Mouse (Mus musculus): Measurements from ENCODE around the gene Reep3.
"Not testable (repeated sequence)": the region's sequence is repeated elsewhere in the genome, so short reads cannot be mapped to it uniquely, and the experiment has no call there.

Reep3 gene

DNA sequence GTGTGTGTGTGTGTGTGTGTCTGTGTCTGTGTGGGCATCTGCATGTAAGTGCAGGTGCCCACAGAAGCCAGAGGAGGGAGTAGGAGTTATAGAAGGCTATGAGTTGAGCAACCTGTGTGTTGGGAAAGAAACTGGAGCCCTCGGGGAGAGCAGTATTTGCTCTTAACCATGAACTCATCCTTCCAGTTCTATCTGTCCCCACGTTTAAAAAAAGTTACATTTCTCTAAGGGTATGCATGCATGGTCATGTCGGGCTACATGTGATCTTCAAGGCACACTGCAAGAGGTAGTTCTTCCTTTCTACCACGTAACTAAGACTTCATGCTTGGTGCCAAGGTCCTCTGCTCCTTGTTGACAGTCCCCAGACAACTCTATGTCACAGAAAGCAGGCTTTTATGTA is 78.9 kb downstream of the Reep3 start:
- no peak for DNase-seq (ENCODE audit: low spot score in 2 of 2)

DNA sequence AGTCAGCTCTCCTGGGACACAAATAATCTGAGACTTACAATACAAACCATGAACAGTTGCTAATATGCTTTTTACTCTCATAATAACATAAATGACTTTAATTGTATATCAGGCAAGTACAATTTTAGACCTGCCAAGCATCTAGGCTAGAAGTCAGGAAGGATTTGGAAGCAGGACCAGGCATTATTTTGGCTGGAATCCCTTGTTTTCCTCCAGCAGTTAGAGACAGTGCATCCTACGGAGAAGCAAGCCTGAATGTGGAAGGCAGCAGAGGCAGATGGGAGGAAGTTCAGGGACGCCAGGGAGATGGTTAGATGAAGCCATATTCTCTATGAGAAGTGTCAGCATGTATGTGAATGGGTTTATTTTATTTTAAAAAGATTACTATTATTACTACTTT is 79.4 kb downstream of the Reep3 start:
- no peak for DNase-seq (ENCODE audit: low spot score in 2 of 2)

DNA sequence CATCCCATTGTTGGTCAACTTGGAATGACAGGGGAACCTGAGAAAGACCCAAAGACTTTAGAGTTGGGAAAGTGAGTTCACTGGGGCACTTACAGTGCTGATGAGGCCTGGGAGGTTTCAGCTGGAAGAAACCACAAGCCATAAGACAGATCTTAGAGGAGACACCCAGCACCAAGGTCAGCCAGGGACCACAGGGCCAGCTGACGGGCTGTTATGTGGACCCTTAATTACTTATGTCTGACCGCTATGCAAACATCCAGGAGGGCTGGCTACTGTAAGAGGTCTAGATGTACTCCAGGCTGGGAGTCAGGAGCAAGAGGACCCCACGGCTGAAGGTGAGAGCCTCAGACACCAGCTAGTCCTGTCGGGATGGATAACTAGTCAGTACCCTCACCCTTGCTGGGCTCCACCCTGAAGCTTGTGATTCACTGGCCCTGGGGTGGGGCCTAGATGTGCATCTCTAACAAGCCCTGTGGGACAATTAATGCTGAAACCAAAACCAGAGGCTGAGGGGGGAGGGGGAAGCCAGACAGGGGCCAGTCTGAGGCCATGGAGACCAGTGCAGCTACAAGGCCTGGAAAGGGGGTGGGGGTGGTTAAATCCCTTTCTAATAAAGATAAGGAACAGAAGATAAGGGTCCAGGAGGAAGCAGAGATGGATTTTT is 80.0 kb downstream of the Reep3 start:
- DNase-seq (ENCODE audit: low spot score in 2 of 2), result no peak

DNA sequence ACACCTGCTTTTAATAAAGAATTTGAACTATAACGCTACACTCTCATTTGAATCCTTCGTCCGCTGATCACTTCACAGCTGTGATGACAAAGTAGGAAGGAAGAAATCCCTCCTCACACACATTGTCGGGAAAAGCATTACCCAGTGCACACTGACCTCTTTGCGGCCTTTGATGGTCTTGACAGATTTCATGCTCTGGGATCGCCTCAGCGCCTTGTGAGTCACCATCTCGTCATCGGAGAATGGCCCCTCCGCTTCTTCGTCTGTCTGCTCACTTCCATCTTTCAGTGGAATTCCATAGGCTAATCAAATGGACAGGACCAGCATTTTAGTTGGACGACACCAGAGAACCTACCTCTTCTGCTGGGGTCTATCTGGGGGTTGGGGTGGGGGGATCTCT is 82.0 kb downstream of the Reep3 start:
- no peak for DNase-seq (ENCODE audit: low spot score in 2 of 2)

DNA sequence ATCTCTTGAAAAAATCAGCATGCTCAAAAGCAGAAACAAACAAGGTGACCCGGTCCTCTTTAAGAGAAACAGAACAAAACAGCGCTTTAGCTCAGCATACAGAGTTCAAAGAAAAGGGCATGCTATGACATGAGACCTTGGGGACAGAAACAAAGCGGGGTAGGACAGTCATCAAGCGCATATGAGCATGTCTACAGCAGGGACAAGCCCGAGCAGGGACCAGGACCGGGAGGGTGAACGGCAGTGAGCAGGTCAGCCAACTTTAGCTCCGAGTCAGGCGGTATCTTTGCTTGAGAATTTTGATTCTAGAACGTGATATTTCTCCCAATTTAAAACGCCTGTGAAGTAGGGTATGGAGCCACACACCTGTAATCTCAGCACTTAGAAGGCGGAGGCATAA is 86.2 kb downstream of the Reep3 start:
- no peak for DNase-seq (ENCODE audit: low spot score in 2 of 2)

DNA sequence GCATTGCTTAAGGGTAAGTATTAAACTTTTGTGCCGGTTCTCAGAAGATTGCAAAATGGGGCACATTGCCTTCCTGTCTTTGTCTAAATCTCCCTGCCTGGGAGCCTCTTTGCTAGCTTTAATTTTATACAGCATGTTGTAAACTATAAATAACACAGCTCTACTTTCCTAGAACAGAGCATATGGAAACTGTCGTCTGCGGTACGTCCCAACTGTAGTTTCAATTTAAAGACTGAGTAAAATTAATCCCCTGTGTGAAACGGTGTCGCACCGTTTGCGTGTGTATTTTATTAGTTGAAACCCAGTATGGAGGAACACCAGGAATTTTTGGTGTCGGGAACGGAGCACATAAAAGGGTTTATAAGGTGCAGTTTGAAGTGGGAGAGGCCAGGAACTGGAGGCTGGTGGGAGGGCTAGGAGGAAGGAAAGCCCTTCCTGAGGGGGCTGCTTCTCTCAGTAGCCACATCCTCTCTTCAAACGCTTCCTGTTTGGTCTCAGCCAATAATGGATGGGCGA is 92.2 kb downstream of the Reep3 start:
- peak; percentile 19 to 22 for DNase-seq (ENCODE audit: low spot score in 2 of 2)

DNA sequence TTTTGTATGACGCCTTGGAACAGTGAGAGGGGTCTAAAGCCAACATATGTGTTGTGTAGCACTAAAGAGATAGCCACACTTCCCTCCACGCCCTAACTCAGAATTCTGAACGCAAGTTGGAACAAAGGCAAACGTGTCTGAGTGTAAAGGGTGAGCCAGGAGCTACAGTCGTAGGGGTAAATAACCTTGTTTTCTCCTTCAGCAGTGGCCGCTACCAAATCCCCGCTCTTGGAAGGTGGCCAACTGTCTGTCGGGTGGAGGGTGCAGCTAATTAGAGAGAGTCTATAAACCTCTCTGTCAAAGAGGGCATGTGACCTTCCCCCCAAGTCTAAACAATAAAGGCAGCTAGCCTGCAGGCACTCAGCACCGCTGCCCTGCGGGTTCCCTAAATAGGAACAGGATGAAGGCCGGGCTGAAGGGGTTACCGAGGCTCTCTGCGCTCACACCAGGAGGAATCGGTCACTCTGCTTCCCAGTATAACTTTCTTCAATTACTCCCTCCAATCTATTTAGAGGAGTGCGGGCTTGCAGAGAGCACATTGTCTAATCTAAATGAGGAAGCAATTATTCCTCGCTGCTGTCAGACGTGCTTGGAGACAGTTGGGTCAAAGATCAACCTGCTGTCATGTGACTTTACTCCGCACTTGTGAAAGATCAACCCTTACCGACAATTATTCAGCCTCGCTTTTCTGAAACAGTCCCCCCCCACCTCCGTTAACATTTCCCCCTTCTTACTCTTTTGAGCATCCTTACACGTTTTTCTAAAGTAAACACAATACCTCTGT is 92.8 kb downstream of the Reep3 start:
- DNase-seq (ENCODE audit: low spot score in 2 of 2), result peak; percentile 43 to 46

DNA sequence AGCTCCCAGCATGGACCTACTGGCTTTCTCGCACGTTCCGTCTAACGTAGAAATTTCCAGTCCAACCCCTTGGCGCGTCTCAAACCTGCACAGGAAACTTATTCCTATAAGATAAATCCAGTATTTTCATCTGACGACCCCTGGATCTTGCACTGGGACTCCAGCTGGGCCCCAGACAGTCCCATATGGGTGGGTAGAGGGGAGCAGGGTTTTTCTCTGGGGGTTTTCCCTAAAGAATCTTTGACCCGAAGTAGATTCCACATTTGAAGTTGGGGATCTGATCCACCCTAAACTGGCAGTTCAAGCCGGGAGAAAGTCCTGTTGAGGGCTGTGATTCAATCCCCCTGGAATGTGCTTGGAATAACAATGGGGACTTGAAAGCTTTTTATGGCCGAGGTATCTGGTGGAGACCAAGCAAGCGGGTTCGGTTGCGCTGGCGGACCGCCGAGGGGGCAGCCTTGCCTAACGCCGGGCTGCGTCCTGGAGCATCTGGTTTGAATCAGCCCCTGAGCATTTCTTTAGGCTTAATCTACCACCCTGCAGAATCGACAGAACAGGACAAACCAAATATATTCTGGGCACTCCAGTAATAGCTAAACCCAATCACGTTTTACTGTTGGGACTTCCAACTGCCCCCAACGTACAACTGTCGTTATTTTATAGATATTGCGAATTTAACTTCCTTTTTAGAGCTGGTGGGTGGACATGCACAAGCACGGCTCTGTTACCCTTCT is 93.6 kb downstream of the Reep3 start:
- DNase-seq (ENCODE audit: low spot score in 2 of 2), result peak; percentile 22 to 23

DNA sequence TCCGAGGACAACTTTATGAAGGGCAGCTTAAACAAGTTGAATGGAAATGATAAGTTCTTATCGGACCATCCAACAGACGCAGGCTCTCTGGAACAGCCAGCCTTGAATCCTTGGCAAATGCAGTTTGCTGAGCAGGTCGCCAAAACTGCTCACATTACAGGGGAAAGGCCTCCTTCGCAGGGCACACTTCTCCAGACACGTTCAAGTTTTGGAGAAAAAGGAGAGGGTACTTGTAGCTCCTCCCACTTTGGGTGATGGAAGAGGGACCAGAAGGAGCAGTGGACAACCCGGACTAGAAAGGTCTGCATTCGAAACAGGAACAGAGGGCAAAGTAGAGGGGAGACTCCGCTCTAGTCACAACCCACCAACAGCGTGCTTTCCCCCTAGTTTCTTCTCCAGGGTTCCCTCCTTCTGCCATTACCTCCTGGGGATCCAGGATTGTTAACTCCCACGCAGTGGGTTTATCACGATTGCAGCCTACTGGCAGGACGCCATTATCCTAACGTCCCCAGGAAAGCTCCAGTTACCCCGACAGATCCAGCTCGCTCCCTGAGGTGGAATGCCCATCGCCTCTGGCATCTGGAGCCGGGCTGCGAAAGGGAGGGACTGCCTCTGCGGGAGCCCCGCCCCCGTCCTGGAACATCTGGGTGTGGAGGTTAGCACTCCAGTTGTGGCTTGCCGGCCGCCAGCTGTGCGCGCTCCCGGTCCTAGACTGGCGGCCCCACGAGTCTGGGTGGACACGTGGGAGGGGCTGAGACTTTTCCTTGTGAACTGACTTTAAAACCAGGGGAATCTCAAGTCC is 94.3 kb downstream of the Reep3 start:
- DNase-seq (ENCODE audit: low spot score in 2 of 2), result peak; percentile 30 to 60

DNA sequence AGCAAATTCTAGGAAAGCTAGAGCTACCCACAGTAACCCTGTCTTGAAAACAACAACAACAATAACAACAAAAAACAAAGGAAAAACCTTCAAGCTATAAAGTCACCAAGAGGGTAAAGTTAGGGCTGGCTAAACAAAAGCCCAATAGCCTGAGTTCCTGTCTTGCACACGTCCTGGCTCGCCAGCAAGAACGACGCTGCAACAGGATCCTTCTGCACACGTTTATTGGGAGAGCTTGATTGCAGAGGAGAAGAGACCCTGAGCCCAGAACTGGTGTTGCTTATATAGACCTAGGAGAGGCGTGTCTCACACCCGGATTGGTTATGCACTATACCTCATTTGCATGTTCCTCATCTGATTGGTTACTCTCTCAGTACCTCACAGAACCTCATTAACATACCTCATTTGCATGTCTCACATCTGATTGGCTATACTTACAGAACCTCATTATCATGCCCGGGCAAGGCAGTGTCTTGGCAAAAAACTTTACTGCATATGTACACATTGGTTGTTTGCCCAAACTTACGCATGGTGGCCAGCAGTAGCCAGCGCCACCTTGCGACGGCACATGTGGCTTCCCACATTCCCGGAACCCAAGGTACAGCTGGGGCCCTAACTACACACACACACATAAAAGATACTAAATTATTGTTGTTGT is 95.7 kb downstream of the Reep3 start:
- not testable (repeated sequence) for DNase-seq (ENCODE audit: low spot score in 2 of 2)

DNA sequence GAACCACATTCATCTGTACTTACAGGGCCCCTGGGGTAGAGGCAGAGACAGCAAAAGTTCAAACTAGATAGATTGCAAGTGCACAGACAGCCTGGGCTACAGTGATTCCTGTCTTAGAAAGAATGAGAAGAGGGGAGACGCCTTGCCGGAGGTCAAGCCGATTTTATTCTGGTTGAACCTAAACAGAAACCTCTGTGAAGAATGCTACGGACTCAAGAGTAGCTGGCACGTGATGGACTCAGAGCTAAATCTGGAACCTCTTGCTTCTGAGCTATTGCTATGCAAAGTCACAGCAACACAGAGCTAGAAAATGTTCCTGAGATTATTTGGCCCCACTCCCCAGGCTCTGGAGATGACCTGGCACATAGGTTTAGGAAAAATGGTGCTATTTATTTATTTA is 96.6 kb downstream of the Reep3 start:
- no peak for DNase-seq (ENCODE audit: low spot score in 2 of 2)

DNA sequence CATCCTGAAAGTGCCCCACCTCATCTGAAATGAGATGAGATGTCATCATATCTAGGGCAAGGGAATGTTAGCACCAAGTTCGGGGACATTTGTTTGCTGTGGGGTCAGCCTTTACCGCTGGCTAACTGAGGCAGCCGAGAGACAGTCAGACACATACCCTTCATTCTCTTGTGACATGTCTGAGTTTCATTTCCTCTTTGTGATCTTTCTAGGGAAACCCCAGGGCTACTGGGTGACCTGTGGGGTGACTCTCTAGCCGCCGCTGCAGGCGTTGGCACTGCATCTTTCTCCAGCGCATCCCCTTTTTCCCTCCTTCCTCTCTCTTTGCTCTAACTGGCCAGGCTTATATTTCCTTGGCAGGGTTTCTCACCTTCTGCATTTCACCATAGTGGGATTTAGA is 98.0 kb downstream of the Reep3 start:
- no peak for DNase-seq (ENCODE audit: low spot score in 2 of 2)

DNA sequence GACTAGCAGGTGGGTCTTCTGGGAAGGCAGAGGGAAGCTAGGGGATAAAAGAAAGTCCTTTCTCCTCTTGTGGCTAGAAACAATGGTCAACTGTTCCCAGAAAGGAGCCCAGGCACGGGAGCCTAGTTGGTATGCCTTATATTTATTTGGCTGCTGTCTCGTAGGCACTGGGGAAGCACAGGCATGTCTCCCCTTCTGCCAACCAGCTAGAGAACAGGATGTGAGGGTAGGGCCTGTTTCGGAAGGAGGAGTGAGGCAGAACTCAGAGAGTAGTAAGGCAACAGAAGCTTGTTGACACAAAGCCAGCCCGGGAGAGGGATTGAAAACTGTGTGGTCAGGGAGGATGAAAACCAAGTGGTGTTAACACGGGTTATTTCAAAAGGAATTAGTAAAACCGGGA is 101.6 kb downstream of the Reep3 start:
- DNase-seq (ENCODE audit: low spot score in 2 of 2), result no peak

DNA sequence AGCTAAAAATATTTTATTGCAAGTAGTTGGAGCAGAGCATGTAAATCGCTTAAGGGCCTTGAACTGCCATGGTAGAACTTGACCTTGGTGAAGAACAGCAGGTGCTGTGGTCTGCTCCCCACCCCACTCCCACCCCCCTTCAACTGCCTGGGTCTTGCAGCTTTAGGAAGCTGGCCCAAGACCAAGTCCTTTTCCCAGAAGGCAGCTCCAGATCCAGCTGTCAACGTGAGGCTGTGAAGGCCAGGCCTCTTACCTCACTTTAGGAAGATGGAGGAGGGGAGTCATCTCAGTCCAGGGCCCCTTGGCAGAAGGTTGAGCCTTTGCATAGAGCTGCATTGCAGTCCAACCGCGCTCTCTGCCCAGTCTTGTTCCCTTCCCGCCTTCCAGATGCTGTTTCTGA is 102.3 kb downstream of the Reep3 start:
- DNase-seq (ENCODE audit: low spot score in 2 of 2), result no peak

DNA sequence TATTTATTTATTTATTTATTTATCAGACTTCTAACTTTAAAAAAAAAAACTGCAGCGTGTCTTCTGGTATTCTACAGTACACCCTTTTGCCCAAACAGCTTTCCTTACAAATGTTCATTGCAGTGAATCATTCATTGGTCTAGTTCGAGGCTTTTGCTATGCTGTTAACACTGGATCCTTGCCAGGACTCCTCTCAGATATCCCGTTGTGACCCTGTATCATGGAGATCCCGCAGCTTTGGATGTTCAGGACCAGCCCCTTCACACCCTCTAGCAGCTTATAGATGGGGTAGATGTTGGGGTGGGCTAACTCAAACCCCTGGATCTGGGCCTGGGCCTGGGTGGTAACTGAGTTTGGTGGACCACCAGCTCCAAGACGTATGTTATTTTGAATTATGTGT is 104.2 kb downstream of the Reep3 start:
- no peak for DNase-seq (ENCODE audit: low spot score in 2 of 2)

DNA sequence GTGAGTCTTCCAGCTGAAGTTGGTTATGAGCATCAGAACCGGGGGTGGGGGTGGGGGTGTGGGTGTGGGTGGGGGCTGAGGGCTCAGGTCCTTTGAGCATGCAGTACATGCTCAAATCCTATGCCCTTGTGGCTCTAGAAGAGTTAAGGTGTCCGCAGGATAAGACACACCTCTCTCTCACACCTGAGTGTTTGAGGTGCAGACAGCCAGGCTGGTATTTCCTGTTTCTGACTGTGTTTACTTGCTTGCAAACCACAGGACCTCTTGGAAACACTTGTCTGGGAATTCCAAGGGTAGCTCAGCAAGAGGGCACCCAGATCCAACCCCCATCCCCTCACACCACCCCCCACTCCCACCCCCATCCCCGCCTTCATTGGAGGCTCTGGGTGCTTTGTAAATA is 106.2 kb downstream of the Reep3 start:
- DNase-seq (ENCODE audit: low spot score in 2 of 2), result no peak

DNA sequence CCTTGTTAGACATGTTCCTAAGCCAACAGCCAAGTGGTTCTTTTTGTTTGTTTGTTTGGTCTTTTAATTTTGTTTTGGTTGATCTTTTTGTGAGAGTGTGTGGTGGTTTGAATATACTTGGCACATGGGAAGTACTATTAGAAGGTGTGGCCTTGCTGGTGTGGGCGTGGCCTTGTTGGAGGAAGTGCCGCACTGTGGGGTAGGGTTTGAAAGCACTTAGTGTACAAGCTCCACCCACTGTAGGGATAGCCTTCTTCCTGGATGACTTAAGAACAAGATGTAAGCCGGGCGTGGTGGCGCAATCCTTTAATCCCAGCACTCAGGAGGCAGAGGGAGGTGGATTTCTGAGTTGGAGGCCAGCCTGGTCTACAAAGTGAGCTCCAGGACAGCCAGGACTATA is 113.7 kb downstream of the Reep3 start:
- DNase-seq (ENCODE audit: low spot score in 2 of 2), result no peak

DNA sequence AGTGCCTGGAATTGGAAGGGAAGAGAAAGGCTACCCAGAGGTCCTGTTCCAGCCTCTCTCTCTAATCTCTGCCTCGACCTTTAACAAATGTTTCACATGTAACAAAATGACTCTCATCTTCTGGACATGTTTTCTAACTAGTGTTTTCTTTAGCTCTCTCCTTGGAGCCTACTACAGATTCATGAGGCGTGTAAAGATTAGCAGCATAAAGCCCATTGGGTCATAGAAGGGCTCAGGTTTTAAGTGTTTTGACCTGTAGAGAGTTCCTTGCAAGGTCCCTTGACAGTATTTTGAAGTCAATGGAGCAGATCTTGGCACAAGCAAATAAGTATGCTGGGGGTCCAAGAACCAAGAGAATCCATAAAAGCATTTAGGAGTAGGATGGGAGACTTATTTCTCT is 118.5 kb downstream of the Reep3 start:
- DNase-seq (ENCODE audit: low spot score in 2 of 2), result no peak

DNA sequence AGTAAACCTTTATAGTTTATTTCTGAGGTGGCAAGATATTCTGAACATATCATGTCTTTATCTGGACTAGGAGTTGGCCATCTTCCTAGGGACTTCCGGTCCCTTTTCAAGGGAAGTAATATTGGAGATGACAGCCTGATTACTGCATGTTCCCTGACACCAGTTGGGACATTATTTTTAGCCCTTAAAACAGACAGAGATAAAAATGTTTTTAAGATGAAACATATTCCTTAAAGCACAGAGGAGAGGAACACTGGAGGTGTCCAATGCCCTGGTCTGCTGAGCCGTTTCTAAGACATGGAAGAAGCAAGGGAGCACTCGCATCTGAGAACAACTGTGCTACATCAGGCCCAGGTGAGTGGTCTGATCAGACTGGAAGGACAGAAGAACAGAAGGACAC is 119.7 kb downstream of the Reep3 start:
- no peak for DNase-seq (ENCODE audit: low spot score in 2 of 2)

DNA sequence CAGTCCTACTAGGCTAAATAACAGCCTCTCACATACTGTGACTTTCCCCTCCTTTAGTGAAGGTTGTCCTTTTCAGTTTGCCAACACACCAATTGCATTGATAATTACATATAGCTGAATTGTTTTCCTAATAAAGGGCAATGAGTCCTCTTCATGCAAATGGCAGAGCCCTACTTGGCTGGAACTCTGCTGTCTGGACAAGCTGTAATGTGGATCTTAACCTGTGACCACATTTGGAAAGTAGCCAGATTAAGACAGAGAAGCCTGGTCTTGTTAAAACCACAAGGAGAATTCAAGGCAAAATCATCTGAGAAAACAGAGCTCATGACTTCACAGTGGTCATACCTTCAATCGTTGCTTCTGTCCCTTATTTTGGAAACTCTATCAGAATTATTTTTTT is 121.3 kb downstream of the Reep3 start:
- no peak for DNase-seq (ENCODE audit: low spot score in 2 of 2)

DNA sequence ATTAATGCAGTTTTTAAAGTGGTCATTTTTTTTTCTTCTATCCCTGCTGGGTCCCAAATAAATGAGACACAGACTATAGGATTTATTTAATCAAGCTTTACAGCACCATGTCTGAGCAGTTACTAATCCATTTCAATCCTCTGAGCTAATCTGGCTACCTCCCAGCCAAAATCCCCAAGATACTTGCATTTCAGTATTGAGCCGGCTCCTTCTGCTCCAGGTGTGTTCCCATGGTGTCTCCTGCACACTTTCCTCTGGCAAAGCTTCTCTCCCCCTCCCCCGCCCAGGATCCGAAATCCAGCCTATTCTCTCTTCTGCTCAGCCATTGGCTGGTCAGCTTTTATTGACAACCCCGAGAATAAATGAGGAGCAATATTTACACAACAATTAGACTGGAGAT is 122.3 kb downstream of the Reep3 start:
- no peak for DNase-seq (ENCODE audit: low spot score in 2 of 2)
